ENCODE assay signal across 16 mouse cellular contexts in the genomic region with DNA sequence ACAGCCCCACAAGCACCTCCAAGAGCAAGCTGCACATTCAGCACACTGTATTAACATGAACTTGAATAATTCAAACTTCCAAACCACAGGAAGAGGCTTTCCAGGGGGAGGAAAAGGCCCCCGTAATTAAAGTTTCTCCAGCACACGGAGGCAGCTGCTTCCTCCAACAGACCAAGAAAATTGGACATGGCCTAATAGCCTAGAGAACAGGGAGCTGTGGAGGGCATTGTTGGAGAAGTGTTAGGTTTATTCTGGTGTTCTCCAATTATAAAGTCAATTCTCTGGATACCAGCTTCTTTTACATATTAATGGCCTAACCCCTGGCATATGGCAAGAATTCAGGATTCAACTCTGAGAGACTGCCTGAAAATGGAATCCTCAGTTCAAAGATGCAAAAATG.
A peak's percentile ranks its signal among the peaks of the same experiment; 100 is the strongest.
DNase-seq lines count a peak whose midpoint lies in the region; ATAC-seq and TF ChIP-seq lines count a peak whose summit lies in the region.
"Had no signal": no experiment of that assay in that cellular context is flagged by ENCODE, and none has a peak within 500 bp of the region (broad histone marks: within the 10 kb centered on the region; RNA-seq: fewer than 3 reads in every experiment).

No protein-coding gene starts in this region.

- H3K9me3 ChIP-seq in kidney, postnatal 0 days (replicated peaks; ENCODE audit: low read length), result no peaks in the 10 kb centered on the region
- no peaks in the 10 kb centered on the region for H3K9me3 ChIP-seq in kidney, embryonic 14.5 days (ENCODE audit: control insufficient read depth, low read length)
- H3K9me3 ChIP-seq in forebrain, embryonic 16.5 days (ENCODE audit: control insufficient read depth, low read length), result no peaks in the 10 kb centered on the region
- H3K9me3 ChIP-seq in midbrain, embryonic 13.5 days, result no peaks in the 10 kb centered on the region
- H3K9me3 ChIP-seq: G1E; limb, embryonic 15.5 days had no signal

- TF ChIP-seq CTCF in kidney, postnatal 0 days (IDR thresholded peaks at IDR 0.05; ENCODE audit: low read depth), result no peak

- no peaks in the 10 kb centered on the region for H3K4me1 ChIP-seq in kidney, postnatal 0 days (replicated peaks; ENCODE audit: insufficient read depth, low read length)
- no peaks in the 10 kb centered on the region for H3K4me1 ChIP-seq in kidney, embryonic 14.5 days (ENCODE audit: control insufficient read depth, insufficient read depth, low read length)
- H3K4me1 ChIP-seq in forebrain, embryonic 16.5 days (replicated peaks; ENCODE audit: control insufficient read depth, insufficient read depth, low read length), result peaks cover 5% of the 10 kb centered on the region; the same call in 1 of the 2 replicates
- H3K4me1 ChIP-seq in midbrain, embryonic 13.5 days (replicated peaks), result peaks cover 29% of the 10 kb centered on the region
- H3K4me1 ChIP-seq: limb, embryonic 15.5 days had no signal

- no peak for ATAC-seq in kidney, postnatal 0 days (replicated peaks; ENCODE audit: low FRiP score, low read depth)
- no peak for ATAC-seq in kidney, embryonic 14.5 days (ENCODE audit: low FRiP score, low TSS enrichment)
- ATAC-seq in forebrain, embryonic 16.5 days, result peak; percentile 93
- ATAC-seq in midbrain, embryonic 13.5 days, result peak; percentile 91
- ATAC-seq in CD4-positive, CD25-positive, alpha-beta regulatory T cell, adult 4 months, result no peak
- ATAC-seq: liver, postnatal 0 days had no signal

- no peak overlapping the region for H3K4me2 ChIP-seq in kidney, postnatal 0 days (ENCODE audit: low read length)
- H3K4me2 ChIP-seq in kidney, embryonic 14.5 days (replicated peaks; ENCODE audit: low read depth, low read length), result no peak overlapping the region
- H3K4me2 ChIP-seq in forebrain, embryonic 16.5 days (ENCODE audit: low read length), result no peak overlapping the region
- H3K4me2 ChIP-seq in midbrain, embryonic 13.5 days (replicated peaks), result no peak overlapping the region
- H3K4me2 ChIP-seq: limb, embryonic 15.5 days had no signal

- H3K27me3 ChIP-seq in kidney, postnatal 0 days (ENCODE audit: insufficient read depth, low read length), result no peaks in the 10 kb centered on the region
- no peaks in the 10 kb centered on the region for H3K27me3 ChIP-seq in kidney, embryonic 14.5 days (ENCODE audit: control insufficient read depth, insufficient read depth, low read length)
- no peaks in the 10 kb centered on the region for H3K27me3 ChIP-seq in forebrain, embryonic 16.5 days (replicated peaks; ENCODE audit: control insufficient read depth, insufficient read depth, low read length)
- H3K27me3 ChIP-seq in midbrain, embryonic 13.5 days, result no peaks in the 10 kb centered on the region
- H3K27me3 ChIP-seq: limb, embryonic 15.5 days had no signal

- no peak overlapping the region for H3K9ac ChIP-seq in kidney, postnatal 0 days (ENCODE audit: low read depth, low read length)
- no peak overlapping the region for H3K9ac ChIP-seq in kidney, embryonic 14.5 days (ENCODE audit: low read depth, low read length)
- H3K9ac ChIP-seq in forebrain, embryonic 16.5 days (replicated peaks; ENCODE audit: low read depth, low read length), result no peak overlapping the region
- no peak overlapping the region for H3K9ac ChIP-seq in midbrain, embryonic 13.5 days (replicated peaks)
- H3K9ac ChIP-seq: limb, embryonic 15.5 days; liver, postnatal 0 days had no signal

- no peaks in the 10 kb centered on the region for H3K36me3 ChIP-seq in kidney, postnatal 0 days (ENCODE audit: insufficient read depth, low read length)
- H3K36me3 ChIP-seq in kidney, embryonic 14.5 days (ENCODE audit: control insufficient read depth, insufficient read depth, low read length), result no peaks in the 10 kb centered on the region
- no peaks in the 10 kb centered on the region for H3K36me3 ChIP-seq in forebrain, embryonic 16.5 days (ENCODE audit: control insufficient read depth, insufficient read depth)
- no peaks in the 10 kb centered on the region for H3K36me3 ChIP-seq in midbrain, embryonic 13.5 days
- H3K36me3 ChIP-seq: G1E; limb, embryonic 15.5 days had no signal

- H3K4me3 ChIP-seq in kidney, postnatal 0 days (replicated peaks; ENCODE audit: low read depth, low read length), result no peak overlapping the region
- no peak overlapping the region for H3K4me3 ChIP-seq in kidney, embryonic 14.5 days (ENCODE audit: low read length)
- no peak overlapping the region for H3K4me3 ChIP-seq in forebrain, embryonic 16.5 days (replicated peaks; ENCODE audit: low read length)
- no peak overlapping the region for H3K4me3 ChIP-seq in midbrain, embryonic 13.5 days (replicated peaks)
- H3K4me3 ChIP-seq: limb, embryonic 15.5 days had no signal

- peak; percentile 14 for DNase-seq in kidney, postnatal 0 days (ENCODE audit: low spot score)
- peak; percentile 43 for DNase-seq in retina, postnatal 1 day
- no peak for DNase-seq in heart, adult 9 months (ENCODE audit: low spot score in 2 of 2)
- DNase-seq: adrenal gland, adult 8-10 months; cerebellum, adult 9-11 months; embryo, embryonic 11 days; kidney, postnatal 10 days; liver, postnatal 0 days; lung, postnatal 4 days; thymus, adult 2 months had no signal

- 22% methylated on average over 2 of the region's 2 CpGs for WGBS in kidney, postnatal 0 days
- 43% methylated on average over 2 of the region's 2 CpGs for WGBS in kidney, embryonic 14.5 days
- 13% methylated on average over 2 of the region's 2 CpGs for WGBS in forebrain, embryonic 16.5 days
- 10% methylated on average over 2 of the region's 2 CpGs for WGBS in midbrain, embryonic 13.5 days

- no peak overlapping the region for H3K27ac ChIP-seq in kidney, postnatal 0 days
- H3K27ac ChIP-seq in kidney, embryonic 14.5 days (ENCODE audit: low read depth, low read length), result no peak overlapping the region
- peak overlapping the region; percentile 23; the same call in 1 of the 2 replicates for H3K27ac ChIP-seq in forebrain, embryonic 16.5 days (ENCODE audit: low read length)
- peak overlapping the region; percentile 68 for H3K27ac ChIP-seq in midbrain, embryonic 13.5 days
- H3K27ac ChIP-seq: limb, embryonic 15.5 days had no signal

Comparison
In these comparisons a context has a peak if more than half of its experiments do, and no peak if none do; other contexts are left out.
1. ATAC-seq: peak in forebrain, embryonic 16.5 days (single experiment) and midbrain, embryonic 13.5 days (single experiment); none in kidney, postnatal 0 days (single experiment), kidney, embryonic 14.5 days (single experiment) and CD4-positive, CD25-positive, alpha-beta regulatory T cell, adult 4 months (single experiment).
2. DNase-seq: peak in kidney, postnatal 0 days (single experiment) and retina, postnatal 1 day (single experiment); none in heart, adult 9 months (0 of 2).
3. H3K27ac ChIP-seq: peak in forebrain, embryonic 16.5 days (single experiment) and midbrain, embryonic 13.5 days (single experiment); none in kidney, postnatal 0 days (single experiment) and kidney, embryonic 14.5 days (single experiment).